Mouse (Mus musculus): Measurements from ENCODE around the gene Ss18l1.

Gene Ss18l1

GRCm38 (mm10) chr2:180041577-180042255 is 593 bp upstream of the Ss18l1 start:
- DNase-seq, result peak in 1 of 2 experiments; percentile 44

GRCm38 (mm10) chr2:180042858-180043515 is 678 bp downstream of the Ss18l1 start:
- DNase-seq, result peak; percentile 44 to 54

GRCm38 (mm10) chr2:180045283-180045682 is 3.0 kb downstream of the Ss18l1 start:
- DNase-seq, result no peak

- DNase-seq, result no peak
Observed at GRCm38 (mm10) chr2:180047580-180047979, 5.3 kb downstream of the Ss18l1 start.

- DNase-seq, result no peak
Observed at GRCm38 (mm10) chr2:180047980-180048635, 5.8 kb downstream of the Ss18l1 start.

- DNase-seq, result peak; percentile 67 to 84
Observed at GRCm38 (mm10) chr2:180050986-180051385, 8.7 kb downstream of the Ss18l1 start.

- peak in 1 of 2 experiments; percentile 41 for DNase-seq
Observed at GRCm38 (mm10) chr2:180051986-180052733, 9.9 kb downstream of the Ss18l1 start.

GRCm38 (mm10) chr2:180053001-180053400 is 10.7 kb downstream of the Ss18l1 start:
- no peak for DNase-seq

- DNase-seq, result no peak
Observed at GRCm38 (mm10) chr2:180063338-180064131, 21.2 kb downstream of the Ss18l1 start.

- DNase-seq, result no peak
Observed at GRCm38 (mm10) chr2:180069770-180070480, 27.6 kb downstream of the Ss18l1 start.

- DNase-seq, result peak; percentile 82 to 92
Observed at GRCm38 (mm10) chr2:180070481-180071453, 28.5 kb downstream of the Ss18l1 start, which contains the start of gene Mtg2. Gene Mtg2, plus strand, starts transcription at chr2:180070588.

- DNase-seq, result no peak
Observed at GRCm38 (mm10) chr2:180071671-180072070, 29.4 kb downstream of the Ss18l1 start.

GRCm38 (mm10) chr2:180072886-180073285 is 30.6 kb downstream of the Ss18l1 start:
- DNase-seq, result no peak

GRCm38 (mm10) chr2:180077622-180078021 is 35.3 kb downstream of the Ss18l1 start:
- DNase-seq, result no peak

- no peak for DNase-seq
Observed at GRCm38 (mm10) chr2:180080680-180081079, 38.4 kb downstream of the Ss18l1 start.

GRCm38 (mm10) chr2:180083063-180083462 is 40.8 kb downstream of the Ss18l1 start:
- no peak for DNase-seq

GRCm38 (mm10) chr2:180084565-180084964 is 42.3 kb downstream of the Ss18l1 start:
- no peak for DNase-seq

- no peak for DNase-seq
Observed at GRCm38 (mm10) chr2:180085926-180086636, 43.8 kb downstream of the Ss18l1 start.

GRCm38 (mm10) chr2:180086637-180087027 is 44.3 kb downstream of the Ss18l1 start:
- DNase-seq, result no peak

GRCm38 (mm10) chr2:180087472-180087871 is 45.2 kb downstream of the Ss18l1 start:
- no peak for DNase-seq
